Mouse (Mus musculus) heart, postnatal 4 days (tissue): Measurements from ENCODE around the gene Olfr1089. TPM values are rescaled to one million over a fixed set of nuclear protein-coding genes. Genes with fewer than 3 reads are reported as not detected.

Source experiments
- DNase-seq: peaks from one replicate; pipeline ENCODE4 v3.0.0; 2021
- total RNA-seq, 2 experiments: library from RNA; stranded (reverse); gene quantifications; 2 replicates each; pipeline ENCODE4 v1.2.3; 2021

Olfr1089 gene
- not detected for total RNA-seq

GRCm38 (mm10) chr2:86733601-86734000 lies at the start of gene Olfr1089:
Gene Olfr1089 (minus strand): TSS chr2:86733701.
- DNase-seq: no peak

- no peak for DNase-seq
Observed at GRCm38 (mm10) chr2:86782179-86782578, 48.7 kb upstream of the Olfr1089 start, which contains the start of gene Olfr1093. Gene Olfr1093 (plus strand): TSS chr2:86782479.

DNA sequence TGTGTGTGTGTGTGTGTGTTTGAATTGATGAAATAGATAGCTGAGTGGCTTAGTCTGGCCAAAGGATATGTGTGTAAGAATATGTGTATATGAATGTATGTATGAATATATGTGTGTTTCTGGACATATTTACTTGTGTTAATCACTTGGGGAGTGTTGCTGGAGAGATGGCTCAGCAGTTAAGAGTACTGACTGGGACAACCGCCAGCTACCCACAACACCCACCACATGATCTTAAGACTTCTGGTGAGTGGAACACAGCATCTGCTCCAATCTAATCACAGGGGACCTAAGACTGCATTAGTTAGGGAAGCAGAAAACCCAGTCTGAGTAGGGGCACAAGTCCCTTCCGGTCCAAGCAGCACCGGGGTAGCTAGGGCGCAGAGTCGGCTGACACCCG lies 27.5 kb upstream of the Olfr1089 start:
- no peak for DNase-seq

DNA sequence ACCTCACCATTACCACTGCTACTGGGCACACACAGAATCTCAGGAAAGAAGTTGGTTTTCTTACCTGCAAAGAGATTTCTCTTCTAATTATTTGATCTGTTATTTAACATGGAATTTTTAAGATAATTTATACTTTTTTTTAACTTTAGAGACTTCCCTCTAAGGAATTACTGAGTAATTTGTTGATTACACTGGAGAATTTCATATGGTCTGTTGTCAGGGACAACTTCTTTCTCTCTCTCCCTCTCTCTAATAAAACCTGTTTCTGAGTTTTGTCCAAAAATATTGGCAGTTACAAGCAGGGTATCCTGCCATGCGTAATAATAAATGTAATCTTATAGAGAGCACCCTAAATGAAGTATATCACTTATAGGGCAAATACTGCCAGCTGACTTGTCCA lies 25.4 kb upstream of the Olfr1089 start, which contains the start of gene Olfr1090:
Gene Olfr1090 (minus strand): TSS at position 101 of the 400 bp plus-strand sequence.
- DNase-seq: no peak

DNA sequence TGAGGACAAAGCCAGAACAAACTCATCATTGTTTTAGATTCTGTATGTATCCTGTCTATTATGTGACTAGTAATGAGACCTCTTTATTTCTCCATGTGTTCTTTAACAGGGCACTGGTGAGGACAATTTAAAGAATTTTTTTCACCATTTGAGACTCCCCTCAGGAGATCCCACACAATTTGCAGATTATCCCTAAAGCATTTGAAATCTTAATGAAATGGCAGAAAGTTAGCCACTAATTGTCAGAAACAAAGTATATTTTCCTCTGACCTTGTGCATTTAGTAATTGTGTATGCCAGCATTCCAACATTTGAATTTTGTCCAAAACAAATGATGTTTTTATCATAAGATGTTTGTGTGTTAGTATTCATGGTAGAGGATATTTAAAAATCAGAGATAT lies 35.2 kb downstream of the Olfr1089 start, which contains the start of gene Olfr1087:
Gene Olfr1087 (minus strand): TSS at position 101 of the 400 bp plus-strand sequence.
- no peak for DNase-seq

Other genes starting within 250 kb of the Olfr1089 start
- gene Olfr228, start 246.3 kb downstream of the Olfr1089 start, total RNA-seq: not detected
- gene Olfr1076, start 225.2 kb downstream of the Olfr1089 start, total RNA-seq: not detected
- gene Olfr1079, start 191.2 kb downstream of the Olfr1089 start, total RNA-seq: not detected
- gene Olfr1080, start 175.5 kb downstream of the Olfr1089 start, total RNA-seq: not detected
- not detected for gene Olfr1082, start 134.7 kb downstream of the Olfr1089 start, total RNA-seq
- not detected for gene Olfr1084, start 94.0 kb downstream of the Olfr1089 start, total RNA-seq
- gene Olfr1085, start 71.7 kb downstream of the Olfr1089 start, total RNA-seq: not detected
- not detected for gene Olfr1086, start 53.6 kb downstream of the Olfr1089 start, total RNA-seq
- not detected for gene Olfr1087, start 35.3 kb downstream of the Olfr1089 start, total RNA-seq
- gene Olfr1090, start 25.3 kb upstream of the Olfr1089 start, total RNA-seq: not detected
- not detected for gene Olfr1093, start 48.8 kb upstream of the Olfr1089 start, total RNA-seq
- not detected for gene Olfr141, start 76.3 kb upstream of the Olfr1089 start, total RNA-seq
- not detected for gene Olfr1094, start 91.0 kb upstream of the Olfr1089 start, total RNA-seq
- not detected for gene Olfr1095, start 118.0 kb upstream of the Olfr1089 start, total RNA-seq
- gene Gm13723, start 141.1 kb upstream of the Olfr1089 start, total RNA-seq: not detected
- not detected for gene Olfr1097, start 158.5 kb upstream of the Olfr1089 start, total RNA-seq
- gene Olfr1098, start 190.8 kb upstream of the Olfr1089 start, total RNA-seq: not detected
- not detected for gene Olfr1099, start 227.0 kb upstream of the Olfr1089 start, total RNA-seq
- not detected for gene Olfr1100, start 246.3 kb upstream of the Olfr1089 start, total RNA-seq